Mouse (Mus musculus): ENCODE results near the gene Kcnb1. TPM values are rescaled to one million over a fixed set of nuclear protein-coding genes. Genes with fewer than 3 reads are reported as not detected.
A peak's percentile ranks its signal among the peaks of the same experiment; 100 is the strongest.

Gene Kcnb1
- polyA plus RNA-seq, 1 experiment from 2014 or later, result 2.3 TPM

DNA sequence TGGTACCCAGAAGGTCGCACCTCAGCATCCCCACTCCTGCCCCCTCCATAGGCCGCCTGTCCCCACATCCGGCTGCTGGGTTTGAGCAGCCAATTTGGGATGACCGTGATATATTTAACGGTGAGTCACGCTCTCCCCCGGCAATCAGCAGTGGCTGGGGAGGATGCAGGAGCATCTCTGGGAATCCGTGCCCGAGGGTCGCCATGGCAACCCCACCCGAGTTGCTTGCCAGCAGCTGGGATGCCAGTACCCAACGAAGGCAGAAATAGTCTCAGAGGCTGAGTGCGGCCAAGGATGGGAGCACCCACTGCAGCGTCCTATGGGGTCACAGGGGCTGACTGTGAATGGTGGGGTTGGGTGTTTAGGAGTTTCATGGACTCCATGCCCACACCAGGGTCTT is 53.0 kb downstream of the Kcnb1 start:
- ATAC-seq, result peak; percentile 69
- H3K36me3 ChIP-seq, result no peaks in the 10 kb centered on the region
- peak overlapping the region; percentile 28; the same call in 1 of the 2 replicates for H3K9ac ChIP-seq (replicated peaks)
- H3K4me1 ChIP-seq (replicated peaks), result peaks cover 24% of the 10 kb centered on the region
- no peak overlapping the region for H3K4me3 ChIP-seq (replicated peaks)
- WGBS, result 32% methylated on average over 14 of the region's 14 CpGs
- no peaks in the 10 kb centered on the region for H3K27me3 ChIP-seq
- H3K27ac ChIP-seq, result peak overlapping the region; percentile 59
- H3K4me2 ChIP-seq (replicated peaks), result peak overlapping the region; percentile 14; the same call in 1 of the 2 replicates
- no peaks in the 10 kb centered on the region for H3K9me3 ChIP-seq

DNA sequence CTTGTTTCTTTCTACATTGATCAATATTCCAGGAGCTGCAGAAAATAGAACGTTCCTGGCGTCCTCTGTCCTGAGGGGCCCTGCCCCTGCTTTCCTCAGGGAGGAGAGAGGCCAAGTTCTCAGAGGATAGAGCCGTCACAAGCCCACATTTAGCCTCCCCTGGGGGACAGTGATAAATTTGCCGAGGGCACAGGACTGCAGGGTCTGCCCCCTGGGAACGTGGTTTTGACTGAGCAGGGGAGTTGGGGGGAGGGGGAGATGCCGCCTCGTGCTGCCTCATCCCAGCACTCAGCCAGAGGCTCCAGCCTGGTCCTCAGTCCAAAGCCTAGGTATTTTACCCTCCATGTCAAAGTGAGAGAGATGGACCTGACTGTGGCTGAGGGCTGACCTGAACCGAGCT is 57.9 kb downstream of the Kcnb1 start:
- H3K4me3 ChIP-seq (replicated peaks), result no peak overlapping the region
- H3K4me1 ChIP-seq (replicated peaks), result peaks cover 42% of the 10 kb centered on the region
- 55% methylated on average over 8 of the region's 8 CpGs for WGBS
- no peak overlapping the region for H3K4me2 ChIP-seq (replicated peaks)
- no peak overlapping the region for H3K27ac ChIP-seq
- H3K27me3 ChIP-seq, result no peaks in the 10 kb centered on the region
- no peak overlapping the region for H3K9ac ChIP-seq (replicated peaks)
- H3K36me3 ChIP-seq, result no peaks in the 10 kb centered on the region
- no peaks in the 10 kb centered on the region for H3K9me3 ChIP-seq
- no peak for ATAC-seq

DNA sequence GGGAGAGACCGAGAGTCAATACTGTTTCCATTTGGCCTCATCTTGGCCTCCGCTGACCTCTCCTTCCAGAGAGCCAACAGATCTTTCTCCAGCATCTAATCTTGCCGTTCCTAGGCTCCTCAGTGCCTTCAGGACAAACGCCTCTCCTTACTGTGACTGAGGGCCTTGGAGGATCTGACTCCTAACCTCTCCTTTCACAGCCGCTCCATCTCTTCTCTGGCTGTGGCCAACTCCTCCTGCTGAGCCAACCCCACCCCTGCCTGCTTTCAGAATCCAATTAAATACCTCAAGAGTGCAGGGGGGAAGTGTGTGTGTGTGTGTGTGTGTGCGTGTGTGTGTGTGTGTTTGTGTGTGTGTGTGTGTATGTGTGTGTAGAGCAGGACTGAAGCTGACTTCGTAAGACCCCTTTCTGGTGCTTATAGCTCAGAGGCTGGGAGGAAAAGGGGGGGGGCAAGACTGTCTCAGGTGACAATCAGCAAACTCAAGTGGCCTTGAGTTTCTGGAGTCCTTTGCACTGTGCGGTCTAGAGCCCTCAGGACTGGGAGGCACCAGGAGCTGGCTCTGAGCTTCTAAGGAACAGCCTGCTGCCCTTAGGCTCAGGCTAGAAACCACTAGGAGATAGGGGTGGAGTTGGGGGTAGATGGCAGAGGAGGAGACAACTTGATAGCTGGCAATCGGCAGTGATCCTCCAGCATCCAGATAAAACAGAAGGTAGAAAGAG is 59.7 kb downstream of the Kcnb1 start:
- Histone ChIP-seq H3K9ac (replicated peaks) (0 out of 2 replicates have a peak overlapping the region, but pooled peaks have one; percentile 10), H3K27me3 (no peaks in the 10 kb centered on the region), H3K9me3 (no peaks in the 10 kb centered on the region), H3K4me2 (replicated peaks) (no peak overlapping the region), H3K27ac (peak overlapping the region; percentile 67; the same call in 1 of the 2 replicates), H3K4me3 (replicated peaks) (no peak overlapping the region), H3K36me3 (no peaks in the 10 kb centered on the region), H3K4me1 (replicated peaks) (peaks cover 36% of the 10 kb centered on the region)
- WGBS, result 37% methylated on average over 9 of the region's 9 CpGs
- peak; percentile 57 for ATAC-seq

DNA sequence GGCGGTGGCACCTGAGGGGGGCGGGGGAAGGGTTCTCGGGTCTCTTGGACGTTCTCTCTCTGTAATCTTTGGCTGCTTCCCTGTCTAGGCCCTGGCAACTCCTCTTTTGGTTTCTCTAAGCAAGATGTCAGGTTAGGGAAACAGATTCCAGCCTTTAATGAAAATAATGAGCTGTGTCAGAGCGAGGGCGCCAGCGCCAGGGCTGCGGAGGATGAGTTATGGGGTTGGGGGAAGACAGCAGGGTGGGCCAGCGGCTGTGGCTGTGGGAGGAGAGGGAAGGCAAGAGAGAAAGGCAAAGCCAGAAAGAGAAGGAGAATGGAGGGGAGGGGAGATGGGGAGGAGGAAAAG is 60.4 kb downstream of the Kcnb1 start:
- Histone ChIP-seq H3K9me3 (no peaks in the 10 kb centered on the region), H3K9ac (replicated peaks) (no peak overlapping the region), H3K4me3 (replicated peaks) (no peak overlapping the region), H3K27ac (peak overlapping the region; percentile 67), H3K4me2 (replicated peaks) (peak overlapping the region; percentile 33), H3K27me3 (no peaks in the 10 kb centered on the region), H3K4me1 (replicated peaks) (peaks cover 36% of the 10 kb centered on the region), H3K36me3 (no peaks in the 10 kb centered on the region)
- ATAC-seq, result 0 out of 2 replicates have a peak, but pooled peaks have one; percentile 18
- 24% methylated on average over 9 of the region's 9 CpGs for WGBS

DNA sequence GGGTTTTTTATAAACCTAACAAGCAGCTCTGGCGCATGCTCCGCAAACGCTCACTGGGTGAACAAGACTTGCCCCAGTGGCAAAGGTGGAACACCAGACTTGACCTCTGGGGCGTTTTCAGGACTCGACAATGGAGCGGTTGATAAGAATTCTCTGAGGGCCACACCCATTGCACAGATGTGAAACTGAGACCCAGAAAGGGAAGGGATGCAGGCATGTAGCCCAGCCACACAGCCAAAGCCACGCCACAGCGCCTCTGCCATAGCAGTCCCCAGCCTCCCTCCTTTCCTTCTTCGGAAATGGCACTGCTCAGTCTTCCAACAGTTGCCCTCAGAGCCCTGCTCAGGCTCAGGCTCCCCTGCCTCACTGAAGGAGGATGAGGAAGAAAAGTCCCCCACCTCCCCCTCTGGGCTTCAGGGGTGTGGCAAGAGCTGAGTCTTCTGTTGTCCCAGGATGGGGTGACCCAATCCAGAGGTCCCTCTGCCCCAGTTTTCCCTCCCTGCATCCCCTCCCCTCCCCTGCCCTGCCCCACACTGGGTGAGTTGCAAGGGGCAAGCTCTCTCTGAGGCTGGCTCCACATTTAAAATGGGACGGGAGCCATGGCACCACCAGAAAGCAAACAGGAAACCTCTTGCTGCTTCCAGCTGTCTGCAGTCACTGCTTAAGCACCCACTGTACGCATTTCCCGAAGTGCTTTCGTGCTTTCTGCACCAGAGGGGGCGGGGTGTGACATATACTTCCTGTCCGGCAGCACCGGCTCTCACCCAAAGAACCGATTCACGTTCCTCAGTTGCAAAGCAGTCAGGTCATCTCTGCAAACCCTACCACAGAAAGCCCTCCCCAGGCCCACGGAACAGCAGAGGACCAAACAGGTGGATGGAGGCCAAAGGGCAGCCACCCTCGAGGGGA is 61.0 kb downstream of the Kcnb1 start:
- WGBS, result 49% methylated on average over 20 of the region's 20 CpGs
- Histone ChIP-seq H3K36me3 (no peaks in the 10 kb centered on the region), H3K4me2 (replicated peaks) (peak overlapping the region; percentile 33), H3K4me1 (replicated peaks) (peaks cover 40% of the 10 kb centered on the region), H3K9ac (replicated peaks) (no peak overlapping the region; the same call in 1 of the 2 replicates), H3K4me3 (replicated peaks) (no peak overlapping the region), H3K27ac (peak overlapping the region; percentile 67), H3K9me3 (no peaks in the 10 kb centered on the region), H3K27me3 (no peaks in the 10 kb centered on the region)
- ATAC-seq, result no peak

DNA sequence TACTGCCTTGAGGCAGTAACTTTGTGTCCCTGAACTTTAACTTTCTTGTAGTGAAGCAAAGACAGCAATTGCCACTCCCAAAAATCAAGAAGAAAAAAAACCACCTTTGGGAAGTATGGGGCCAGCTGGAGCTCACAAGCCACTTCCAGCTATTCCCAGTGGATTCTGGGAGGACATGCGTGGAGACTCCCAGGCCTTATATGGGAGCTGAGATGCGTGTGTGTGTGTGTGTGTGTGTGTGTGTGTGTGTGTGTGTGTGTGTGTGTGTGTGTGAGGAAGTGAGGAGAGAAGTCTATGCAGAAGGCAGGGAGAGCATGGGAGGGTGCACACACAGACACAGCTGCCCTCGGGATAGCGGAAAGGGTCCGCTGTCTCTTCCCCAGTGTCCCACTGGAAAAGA is 62.6 kb downstream of the Kcnb1 start:
- H3K4me2 ChIP-seq (replicated peaks), result no peak overlapping the region
- H3K36me3 ChIP-seq, result no peaks in the 10 kb centered on the region
- H3K9me3 ChIP-seq, result no peaks in the 10 kb centered on the region
- H3K27me3 ChIP-seq, result no peaks in the 10 kb centered on the region
- H3K27ac ChIP-seq, result no peak overlapping the region
- H3K4me1 ChIP-seq (replicated peaks), result peaks cover 51% of the 10 kb centered on the region
- no peak for ATAC-seq
- no peak overlapping the region for H3K4me3 ChIP-seq (replicated peaks)
- H3K9ac ChIP-seq (replicated peaks), result no peak overlapping the region
- 87% methylated on average over 5 of the region's 5 CpGs for WGBS

DNA sequence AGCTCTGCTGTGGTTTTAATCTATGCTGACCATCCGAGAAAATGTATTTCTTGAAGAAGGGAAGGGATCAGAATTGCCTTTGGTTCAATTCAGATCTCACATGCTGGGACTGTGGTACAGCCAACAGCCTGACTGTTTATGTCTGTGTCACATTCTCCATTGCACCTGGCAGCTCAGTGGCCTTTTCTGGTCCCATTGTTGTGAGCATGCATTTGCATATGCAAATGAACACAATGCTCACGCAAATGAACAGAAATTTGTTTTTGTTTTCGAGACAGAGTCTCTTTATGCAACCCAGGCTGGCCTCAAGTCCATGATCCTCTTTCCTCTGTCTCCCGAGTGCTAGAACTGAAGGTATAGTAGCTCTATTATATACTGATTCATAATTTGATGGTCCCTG is 64.2 kb downstream of the Kcnb1 start:
- no peaks in the 10 kb centered on the region for H3K36me3 ChIP-seq
- peak overlapping the region; percentile 39; the same call in 1 of the 2 replicates for H3K27ac ChIP-seq
- no peaks in the 10 kb centered on the region for H3K9me3 ChIP-seq
- 67% methylated on average over 4 of the region's 4 CpGs for WGBS
- no peak overlapping the region for H3K4me3 ChIP-seq (replicated peaks)
- H3K4me2 ChIP-seq (replicated peaks), result no peak overlapping the region
- H3K27me3 ChIP-seq, result no peaks in the 10 kb centered on the region
- no peak overlapping the region for H3K9ac ChIP-seq (replicated peaks)
- peaks cover 47% of the 10 kb centered on the region for H3K4me1 ChIP-seq (replicated peaks)
- ATAC-seq, result no peak

DNA sequence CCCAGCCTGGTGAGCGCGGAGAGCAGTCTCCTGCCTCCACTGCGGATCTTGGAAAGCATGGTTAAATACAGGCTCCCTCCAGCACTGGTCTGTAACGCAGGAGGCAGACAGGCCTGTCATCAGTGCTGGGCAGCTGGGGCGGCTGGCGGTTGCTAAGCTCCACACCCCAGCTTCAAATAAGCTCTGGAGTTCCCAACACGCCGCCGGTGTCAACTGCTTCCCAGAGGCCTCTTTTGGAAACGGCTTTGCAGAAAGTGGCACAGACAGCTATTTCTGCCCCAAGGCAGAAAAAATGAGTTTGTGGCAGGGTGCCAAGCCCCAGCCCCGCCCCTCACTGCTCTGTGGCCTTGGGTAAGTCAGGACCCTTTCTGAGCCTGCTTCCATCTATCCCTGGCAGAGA is 66.0 kb downstream of the Kcnb1 start:
- no peaks in the 10 kb centered on the region for H3K36me3 ChIP-seq
- H3K4me2 ChIP-seq (replicated peaks), result no peak overlapping the region
- H3K9me3 ChIP-seq, result no peaks in the 10 kb centered on the region
- ATAC-seq, result peak; percentile 74; the same call in 1 of the 2 replicates
- WGBS, result 33% methylated on average over 11 of the region's 11 CpGs
- no peaks in the 10 kb centered on the region for H3K27me3 ChIP-seq
- H3K27ac ChIP-seq, result peak overlapping the region; percentile 68
- H3K4me3 ChIP-seq (replicated peaks), result no peak overlapping the region
- H3K4me1 ChIP-seq (replicated peaks), result peaks cover 31% of the 10 kb centered on the region
- peak overlapping the region; percentile 5; the same call in 1 of the 2 replicates for H3K9ac ChIP-seq (replicated peaks)

DNA sequence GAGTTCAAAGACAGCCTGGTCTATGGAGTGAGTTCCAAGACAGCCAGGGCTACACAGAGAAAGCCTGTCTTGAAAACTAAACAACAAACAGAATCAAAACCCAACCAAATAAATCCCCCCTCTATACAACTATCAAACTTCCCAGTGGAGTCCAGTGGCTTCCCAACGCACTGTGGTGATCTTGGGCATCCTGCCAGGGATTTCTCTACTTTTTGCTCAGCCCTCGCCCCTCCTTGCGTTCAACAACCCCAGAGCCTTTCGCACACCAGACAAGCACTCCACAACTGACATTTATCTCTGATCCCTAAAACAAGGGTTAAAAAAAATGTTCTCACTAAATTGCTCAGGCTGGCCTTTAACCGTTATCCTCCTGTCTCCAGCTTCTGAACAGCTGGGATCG is 67.2 kb downstream of the Kcnb1 start:
- no peaks in the 10 kb centered on the region for H3K9me3 ChIP-seq

DNA sequence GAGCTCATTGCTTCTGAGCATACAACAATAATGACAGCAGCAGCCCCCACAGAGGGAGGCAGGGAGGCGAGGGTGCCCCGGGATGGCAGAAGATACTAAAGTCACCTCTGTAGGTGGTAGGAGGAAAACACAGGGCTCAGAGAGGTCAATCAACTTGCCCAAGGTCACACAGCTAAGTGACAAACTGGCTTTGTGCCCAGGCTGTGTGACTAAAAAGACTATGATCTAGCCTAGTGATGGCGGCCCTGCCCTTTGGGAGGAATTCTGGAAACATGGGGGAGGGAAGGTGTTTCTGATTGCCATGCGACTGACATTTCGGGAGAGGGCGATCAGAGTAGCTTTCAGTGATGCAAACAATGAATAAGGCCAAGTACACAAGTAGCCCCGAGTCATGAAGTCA is 68.0 kb downstream of the Kcnb1 start:
- no peaks in the 10 kb centered on the region for H3K36me3 ChIP-seq
- WGBS, result 89% methylated on average over 7 of the region's 7 CpGs
- ATAC-seq, result no peak
- H3K4me2 ChIP-seq (replicated peaks), result no peak overlapping the region
- H3K4me1 ChIP-seq (replicated peaks), result peaks cover 26% of the 10 kb centered on the region
- no peaks in the 10 kb centered on the region for H3K27me3 ChIP-seq
- no peaks in the 10 kb centered on the region for H3K9me3 ChIP-seq
- no peak overlapping the region for H3K4me3 ChIP-seq (replicated peaks)
- H3K9ac ChIP-seq (replicated peaks), result no peak overlapping the region
- no peak overlapping the region for H3K27ac ChIP-seq

More for the DNA sequence above, 67.2 kb downstream of the Kcnb1 start:
- ATAC-seq, result no peak
- 83% methylated on average over 6 of the region's 6 CpGs for WGBS
- H3K27me3 ChIP-seq, result no peaks in the 10 kb centered on the region
- H3K4me3 ChIP-seq (replicated peaks), result no peak overlapping the region
- H3K4me2 ChIP-seq (replicated peaks), result no peak overlapping the region
- no peak overlapping the region for H3K9ac ChIP-seq (replicated peaks)
- peaks cover 26% of the 10 kb centered on the region for H3K4me1 ChIP-seq (replicated peaks)
- no peaks in the 10 kb centered on the region for H3K36me3 ChIP-seq
- no peak overlapping the region for H3K27ac ChIP-seq

DNA sequence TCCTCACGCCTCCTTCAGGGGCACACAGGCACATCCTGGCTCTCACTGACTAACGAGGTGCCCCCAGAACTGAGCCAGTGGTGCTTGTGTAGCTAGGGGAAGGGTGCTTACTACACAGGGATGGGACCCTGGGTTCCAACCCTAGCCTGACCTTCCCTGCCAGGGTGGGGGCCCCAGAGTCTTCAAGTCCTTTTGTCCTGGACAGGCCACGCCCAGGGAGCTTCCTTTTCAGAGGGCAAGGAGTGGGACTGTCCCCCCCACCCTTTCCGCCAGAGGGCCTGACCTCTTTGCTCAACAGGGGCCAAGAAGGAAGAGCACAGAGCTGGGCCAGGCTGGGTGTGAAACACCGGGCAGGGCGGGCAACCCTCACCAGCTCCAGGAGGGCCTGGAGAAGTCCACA is 68.7 kb downstream of the Kcnb1 start:
- no peak overlapping the region for H3K9ac ChIP-seq (replicated peaks)
- H3K9me3 ChIP-seq, result no peaks in the 10 kb centered on the region
- WGBS, result 69% methylated on average over 6 of the region's 6 CpGs

DNA sequence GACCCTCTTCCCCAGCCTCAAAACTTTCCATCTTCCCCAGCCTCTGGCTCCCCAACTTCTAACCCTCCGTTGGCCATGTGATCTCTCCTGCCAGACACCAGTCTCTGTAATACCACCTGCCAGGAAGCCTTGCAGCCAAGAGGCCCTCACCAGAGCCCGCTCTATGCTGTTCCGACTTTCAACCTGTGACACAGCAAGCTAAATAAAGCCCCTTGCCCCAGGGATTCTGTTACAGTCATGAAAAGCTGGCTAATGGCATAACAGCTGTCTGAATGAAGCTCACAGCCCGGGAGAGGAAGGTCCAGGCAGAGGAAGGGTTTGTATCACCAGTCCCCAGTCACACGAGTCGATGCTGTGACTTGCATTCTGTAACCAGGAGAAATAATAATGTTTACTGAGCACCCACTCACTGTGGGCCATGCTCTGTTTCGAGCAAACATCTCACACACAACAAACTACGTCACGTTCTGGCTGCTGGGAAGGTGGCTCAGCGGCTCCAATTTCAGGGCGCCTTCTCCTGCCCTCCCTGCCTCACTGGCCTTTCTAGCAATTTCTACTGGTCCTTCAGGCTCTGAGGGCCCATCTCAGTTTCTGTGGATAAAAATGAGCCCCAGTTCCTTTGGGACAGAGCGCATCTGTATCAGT is 69.6 kb downstream of the Kcnb1 start:
- Histone ChIP-seq H3K27ac (no peak overlapping the region), H3K27me3 (no peaks in the 10 kb centered on the region), H3K4me3 (replicated peaks) (no peak overlapping the region), H3K9me3 (no peaks in the 10 kb centered on the region), H3K36me3 (no peaks in the 10 kb centered on the region), H3K9ac (replicated peaks) (no peak overlapping the region), H3K4me1 (replicated peaks) (peaks cover 19% of the 10 kb centered on the region), H3K4me2 (replicated peaks) (no peak overlapping the region)
- no peak for ATAC-seq
- 78% methylated on average over 12 of the region's 12 CpGs for WGBS

More for the DNA sequence above, 68.7 kb downstream of the Kcnb1 start:
- no peak overlapping the region for H3K27ac ChIP-seq
- H3K4me1 ChIP-seq (replicated peaks), result peaks cover 26% of the 10 kb centered on the region
- H3K4me3 ChIP-seq (replicated peaks), result no peak overlapping the region
- H3K4me2 ChIP-seq (replicated peaks), result no peak overlapping the region
- no peaks in the 10 kb centered on the region for H3K27me3 ChIP-seq
- no peak for ATAC-seq
- H3K36me3 ChIP-seq, result no peaks in the 10 kb centered on the region
